Mouse (Mus musculus) C2C12 (cell line): ENCODE results near the gene Ncam1.

Experiments used
- CEBPB ChIP-seq: IDR thresholded peaks from one replicate; pipeline ENCODE4 v1.6.1; 2011; ENCODE audit warnings: low read depth, mild to moderate bottlenecking, control low read depth, moderate library complexity
- CTCF ChIP-seq: IDR thresholded peaks from one replicate; pipeline ENCODE4 v1.5.1; 2011; ENCODE audit not compliant: control insufficient read depth, insufficient read depth, insufficient read length
- MAX ChIP-seq: IDR thresholded peaks from one replicate; pipeline ENCODE4 v1.6.1; 2011; ENCODE audit warnings: mild to moderate bottlenecking, control low read depth
- MYOD1 ChIP-seq: IDR thresholded peaks from one replicate; pipeline ENCODE4 v1.6.1; 2011; ENCODE audit warnings: low read depth; ENCODE audit not compliant: control insufficient read depth, insufficient read length
- MYOG ChIP-seq: IDR thresholded peaks from one replicate; pipeline ENCODE4 v1.6.1; 2011; ENCODE audit not compliant: control insufficient read depth, insufficient read length; ENCODE audit errors: extremely low read depth

GRCm38 (mm10) chr9:49803222-49803621, 4.5 kb upstream of the Ncam1 start:
- TF ChIP-seq MYOG = no peak
- TF ChIP-seq CTCF = no peak
- no peak for TF ChIP-seq MYOD1
- TF ChIP-seq CEBPB = no peak
- TF ChIP-seq MAX = no peak
